Mouse (Mus musculus) limb, embryonic 12.5 days (tissue): ENCODE measurements around the gene Olfr765. TPM values are rescaled to one million over a fixed set of nuclear protein-coding genes. Genes with fewer than 3 reads are reported as not detected.

ENCODE experiments used
- ATAC-seq: fragments of 200-750 bp; cut with Nextera tagmentation; 2 replicates; pipeline ENCODE4 v1.8.0; 2017; ENCODE audit warnings: low read depth, moderate TSS enrichment; ENCODE audit not compliant: insufficient number of reproducible peaks, insufficient read depth, low FRiP score, low TSS enrichment
- H3K27ac ChIP-seq: fragments of 300-500 bp; sonication (generic); 2 replicates; pipeline ENCODE4 v1.5.1; 2016; ENCODE audit warnings: mild to moderate bottlenecking, moderate library complexity
- H3K27me3 ChIP-seq: fragments of 300-500 bp; sonication (generic); 2 replicates; pipeline ENCODE4 v1.6.1; 2016; ENCODE audit warnings: mild to moderate bottlenecking, moderate library complexity
- H3K36me3 ChIP-seq: fragments of 300-500 bp; sonication (generic); 2 replicates; pipeline ENCODE4 v1.6.1; 2016; ENCODE audit warnings: mild to moderate bottlenecking, moderate library complexity
- H3K4me1 ChIP-seq: fragments of 300-500 bp; sonication (generic); replicated peaks from 2 replicates; pipeline ENCODE4 v1.6.1; 2016
- H3K4me2 ChIP-seq: fragments of 300-500 bp; sonication (generic); 2 replicates; pipeline ENCODE4 v1.6.1; 2016; ENCODE audit warnings: mild to moderate bottlenecking, moderate library complexity
- H3K4me3 ChIP-seq: fragments of 300-500 bp; sonication (generic); replicated peaks from 2 replicates; pipeline ENCODE4 v1.5.1; 2016; ENCODE audit warnings: mild to moderate bottlenecking
- H3K9ac ChIP-seq: fragments of 300-500 bp; sonication (generic); replicated peaks from 2 replicates; pipeline ENCODE4 v1.6.1; 2016; ENCODE audit warnings: mild to moderate bottlenecking, moderate library complexity
- H3K9me3 ChIP-seq: fragments of 300-500 bp; sonication (generic); 2 replicates; pipeline ENCODE4 v1.6.1; 2016; ENCODE audit warnings: mild to moderate bottlenecking, moderate library complexity
- WGBS: fragments of 180-500 bp; shearing (Covaris S2); methylation state at CpG from one replicate; pipeline ENCODE4 v1.1.7; 2016; 5-methylcytosine and 5-hydroxymethylcytosine counted together
- polyA plus RNA-seq: library from polyadenylated mRNA; unstranded; fragments of >200 nt; fragmentation: Nextera tagmentation; extraction: Ambion mirVana; gene quantifications from 2 replicates; pipeline ENCODE4 v1.2.1, GENCODE M21; 2016

Gene Olfr765
- polyA plus RNA-seq, 1 experiment from 2014 or later = not detected

DNA sequence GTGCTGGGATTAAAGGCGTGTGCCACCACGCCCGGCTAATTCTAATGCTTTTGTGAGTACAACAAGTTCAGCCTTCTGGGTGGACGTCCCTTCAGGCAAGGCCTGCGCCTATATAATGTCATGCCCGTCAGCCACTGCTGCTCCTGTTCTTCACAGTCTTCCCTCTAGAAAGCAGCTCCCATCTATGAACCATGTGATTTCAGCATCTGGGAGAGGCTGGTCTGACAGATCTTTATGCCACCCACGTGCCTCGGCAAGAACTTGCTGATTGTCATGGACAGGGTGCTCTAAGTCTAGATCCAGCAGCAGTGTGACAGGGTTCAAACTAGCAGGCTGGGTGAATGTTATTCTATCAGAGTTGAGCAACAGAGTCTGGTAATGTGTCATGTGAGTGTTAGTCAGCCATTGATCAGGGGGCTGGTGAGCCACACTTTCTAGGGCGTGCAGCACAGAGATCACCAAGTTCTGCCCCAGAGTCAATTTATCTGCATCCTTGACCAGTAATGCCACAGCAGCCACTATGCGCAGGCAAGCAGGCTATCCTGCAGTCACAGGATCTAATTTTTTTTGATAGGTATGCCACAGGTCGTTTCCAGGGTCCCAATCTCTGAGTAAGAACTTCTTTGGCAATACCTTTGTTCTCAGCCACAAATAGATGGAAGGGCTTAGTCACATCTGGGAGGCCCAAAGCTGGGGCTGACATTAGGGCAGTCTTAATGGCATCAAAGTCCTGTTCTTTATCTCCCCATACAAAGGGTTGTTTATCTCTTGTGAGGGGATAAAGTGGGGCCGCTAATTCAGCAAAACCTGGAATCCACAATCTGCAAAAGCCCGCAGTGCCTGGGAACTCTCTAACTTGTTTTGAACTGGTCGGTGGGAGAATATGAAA lies 45.5 kb downstream of the Olfr765 start:
- H3K9ac ChIP-seq = no peak overlapping the region
- 82% methylated on average over 14 of the region's 14 CpGs for WGBS
- H3K27me3 ChIP-seq = no peaks in the 10 kb centered on the region
- peaks cover 6% of the 10 kb centered on the region; the same call in 1 of the 2 replicates for H3K9me3 ChIP-seq
- H3K4me2 ChIP-seq = no peak overlapping the region
- ATAC-seq = no peak
- H3K27ac ChIP-seq = no peak overlapping the region
- no peaks in the 10 kb centered on the region for H3K4me1 ChIP-seq
- H3K36me3 ChIP-seq = no peaks in the 10 kb centered on the region
- H3K4me3 ChIP-seq = no peak overlapping the region

DNA sequence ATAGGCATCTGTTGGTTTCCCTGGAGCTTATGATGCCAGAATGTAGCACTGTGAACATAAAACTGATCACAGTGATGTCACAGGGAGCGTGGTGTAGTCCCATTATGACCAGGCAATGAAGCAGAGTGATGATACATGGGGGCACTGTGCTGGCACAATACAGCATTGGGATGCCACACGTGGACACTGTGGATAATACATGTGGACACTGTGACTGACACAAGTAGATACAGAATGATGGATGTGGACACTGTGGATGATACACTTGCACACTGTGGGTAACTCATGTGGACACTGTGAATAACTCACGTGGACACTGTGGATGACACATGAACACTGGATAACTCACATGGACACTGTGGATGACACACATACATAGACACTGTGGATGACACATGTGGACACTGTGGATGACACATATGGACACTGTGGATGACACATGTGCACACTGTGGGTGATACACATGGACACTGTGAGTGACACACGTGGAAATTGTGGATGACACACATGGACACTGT lies 53.2 kb downstream of the Olfr765 start:
- Histone ChIP-seq H3K9ac (no peak overlapping the region), H3K27ac (no peak overlapping the region), H3K9me3 (no peaks in the 10 kb centered on the region), H3K4me2 (no peak overlapping the region), H3K4me3 (no peak overlapping the region), H3K27me3 (no peaks in the 10 kb centered on the region), H3K4me1 (no peaks in the 10 kb centered on the region), H3K36me3 (no peaks in the 10 kb centered on the region)
- peak; percentile 26; the same call in 1 of the 2 replicates for ATAC-seq
- 74% methylated on average over 4 of the region's 4 CpGs for WGBS

- Histone ChIP-seq H3K9ac (no peak overlapping the region), H3K36me3 (no peaks in the 10 kb centered on the region), H3K4me2 (no peak overlapping the region), H3K9me3 (no peaks in the 10 kb centered on the region), H3K4me1 (no peaks in the 10 kb centered on the region), H3K27ac (no peak overlapping the region), H3K27me3 (no peaks in the 10 kb centered on the region), H3K4me3 (no peak overlapping the region)
- WGBS = 88% methylated on average over 1 of the region's 1 CpGs
- ATAC-seq = no peak
Observed at GRCm38 (mm10) chr10:128995796-128996195, 54.0 kb downstream of the Olfr765 start.

Other genes with a start within 250 kb of the Olfr765 start
- gene Dnajc14, start 245.9 kb downstream of the Olfr765 start, polyA plus RNA-seq = 56.4 and 58.0 TPM in 2 replicates
- 22.6 and 23.4 TPM in 2 replicates for gene Tmem198b, start 245.6 kb downstream of the Olfr765 start, polyA plus RNA-seq
- 241 and 260 TPM in 2 replicates for gene Sarnp, start 232.7 kb downstream of the Olfr765 start, polyA plus RNA-seq
- 27.9 and 31.6 TPM in 2 replicates for gene Ormdl2, start 228.4 kb downstream of the Olfr765 start, polyA plus RNA-seq
- gene Gdf11, start 158.3 kb downstream of the Olfr765 start, polyA plus RNA-seq = 15.2 and 20.7 TPM in 2 replicates
- 522 and 547 TPM in 2 replicates for gene Cd63, start 149.0 kb downstream of the Olfr765 start, polyA plus RNA-seq
- 9.3 and 11.4 TPM in 2 replicates for gene Rdh5, start 127.1 kb downstream of the Olfr765 start, polyA plus RNA-seq
- gene Bloc1s1, start 126.0 kb downstream of the Olfr765 start, polyA plus RNA-seq = 197 and 202 TPM in 2 replicates
- gene Itga7, start 116.2 kb downstream of the Olfr765 start, polyA plus RNA-seq = 1.3 and 1.7 TPM in 2 replicates
- not detected in 2 replicates for gene Mettl7b, start 89.0 kb downstream of the Olfr765 start, polyA plus RNA-seq
- not detected in 2 replicates for gene Olfr9, start 60.6 kb downstream of the Olfr765 start, polyA plus RNA-seq
- not detected in 2 replicates for gene Olfr763, start 39.2 kb downstream of the Olfr765 start, polyA plus RNA-seq
- gene Olfr764-ps1, start 10.1 kb downstream of the Olfr765 start, polyA plus RNA-seq = not detected in 2 replicates
- gene Olfr766-ps1, start 19.0 kb upstream of the Olfr765 start, polyA plus RNA-seq = not detected in 2 replicates
- not detected in 2 replicates for gene Olfr767, start 32.9 kb upstream of the Olfr765 start, polyA plus RNA-seq
- not detected in 2 replicates for gene Olfr768, start 49.4 kb upstream of the Olfr765 start, polyA plus RNA-seq
- gene Olfr769, start 67.9 kb upstream of the Olfr765 start, polyA plus RNA-seq = not detected in 2 replicates
- not detected in 2 replicates for gene Olfr770, start 89.0 kb upstream of the Olfr765 start, polyA plus RNA-seq
- gene Olfr771, start 114.8 kb upstream of the Olfr765 start, polyA plus RNA-seq = not detected in 2 replicates
- not detected in 2 replicates for gene Olfr772, start 127.9 kb upstream of the Olfr765 start, polyA plus RNA-seq
- not detected in 2 replicates for gene Olfr773, start 137.4 kb upstream of the Olfr765 start, polyA plus RNA-seq
- not detected in 2 replicates for gene Olfr774, start 186.2 kb upstream of the Olfr765 start, polyA plus RNA-seq
- gene Olfr775, start 198.4 kb upstream of the Olfr765 start, polyA plus RNA-seq = not detected in 2 replicates
- not detected in 2 replicates for gene Olfr776, start 209.1 kb upstream of the Olfr765 start, polyA plus RNA-seq
- not detected in 2 replicates for gene Olfr777, start 221.5 kb upstream of the Olfr765 start, polyA plus RNA-seq